Mouse (Mus musculus) liver, postnatal 0 days (tissue): ENCODE results near the gene Trap1a.

Experiments used
- CTCF ChIP-seq: sonication (generic); IDR thresholded peaks from 2 replicates; pipeline ENCODE4 v1.5.1; 2016; ENCODE audit warnings: antibody characterized with exemption, low read depth
- EP300 ChIP-seq: IDR thresholded peaks from 2 replicates; pipeline ENCODE4 v1.6.1; 2016; ENCODE audit warnings: antibody characterized with exemption, low read depth, mild to moderate bottlenecking

DNA sequence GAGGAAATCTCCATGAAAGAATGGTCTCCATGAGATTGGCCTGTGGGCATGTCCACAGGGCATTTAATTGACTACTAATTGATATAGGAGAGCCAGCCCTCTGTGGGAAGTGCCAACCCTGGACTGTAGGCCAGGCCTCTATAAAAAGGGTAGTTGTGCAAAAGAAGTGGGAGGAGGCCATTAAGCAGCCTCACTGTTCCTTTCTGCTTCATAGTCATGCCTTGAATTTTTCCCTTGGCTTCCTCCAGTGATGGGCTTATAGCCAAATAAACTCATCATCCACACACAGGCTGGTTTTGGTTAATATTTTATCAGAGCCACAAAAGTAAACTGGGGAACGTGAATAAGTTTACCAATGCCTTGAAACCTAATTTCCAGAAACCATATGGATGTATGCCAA, 38.2 kb upstream of the Trap1a start:
- no peak for TF ChIP-seq CTCF
- no peak for TF ChIP-seq EP300
